Mouse (Mus musculus) fibroblast of lung, adult 2 months (primary cell): ENCODE measurements at regions not wholly inside any gene's neighbourhood (a gene's known extent, or its start where the extent isn't known, plus 50 kb on each side); places are given as distances from the start of the nearest gene placed in this dataset.

Experiments
- DNase-seq: peaks from one replicate; pipeline ENCODE4 v3.0.0-alpha.2; 2011; ENCODE audit warnings: low read depth

DNA sequence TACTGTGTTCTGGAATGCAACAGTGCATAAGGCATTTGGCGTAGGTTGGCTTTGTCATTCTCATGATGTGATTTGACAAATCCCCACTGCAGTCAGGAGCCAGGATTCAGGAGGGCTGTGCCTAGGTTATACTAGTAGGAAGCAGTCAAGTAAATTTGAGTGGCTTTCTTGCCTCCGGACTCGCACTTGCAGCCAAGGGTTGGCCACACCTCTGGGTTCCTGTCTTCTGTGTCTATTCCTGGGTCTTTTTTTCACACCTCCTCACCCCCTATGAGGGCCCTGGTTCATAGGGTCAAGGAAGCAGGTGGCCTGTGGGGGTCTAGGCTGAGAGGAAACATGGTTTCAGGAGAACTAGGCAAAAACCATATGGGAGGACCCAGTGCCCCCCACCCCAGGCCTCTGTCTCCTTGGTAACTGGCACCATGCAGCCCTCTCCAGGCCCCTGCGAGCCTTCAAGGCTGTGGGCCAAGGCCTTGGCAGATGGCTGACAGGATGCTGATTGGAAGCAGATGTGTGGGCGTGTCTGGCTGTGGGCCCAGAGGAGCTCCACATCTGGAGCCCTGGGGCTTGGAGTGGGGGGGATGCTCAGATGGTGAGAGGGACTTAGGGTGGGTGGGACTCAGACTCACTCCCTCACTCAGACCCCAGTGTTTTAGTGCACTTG, 195.7 kb downstream of the Rgs3 start:
- DNase-seq, result peak; percentile 74

DNA sequence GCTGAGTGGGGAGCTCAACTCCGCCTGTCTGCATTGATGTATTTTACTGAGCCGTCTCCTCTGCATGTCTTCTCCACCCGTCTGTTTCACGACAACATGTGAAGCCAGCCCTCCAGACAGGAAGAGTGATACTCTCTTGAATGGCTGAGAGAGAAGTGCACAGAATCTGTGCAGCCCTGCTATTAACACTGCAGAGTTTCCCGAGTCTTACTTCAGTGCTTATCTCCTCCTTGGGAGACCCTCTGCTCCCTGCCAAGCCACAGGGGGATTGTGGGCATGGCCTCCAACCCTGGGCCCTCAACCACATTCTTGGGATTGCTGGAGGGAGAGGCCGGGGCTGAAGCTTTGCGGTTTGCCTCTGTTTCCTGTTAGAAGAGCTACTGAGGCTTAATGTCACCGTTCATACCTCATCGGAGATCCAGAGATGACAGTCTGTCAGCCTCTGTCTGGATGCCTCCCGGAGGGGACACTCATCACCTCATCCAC, 197.1 kb downstream of the Rgs3 start:
- DNase-seq, result no peak

DNA sequence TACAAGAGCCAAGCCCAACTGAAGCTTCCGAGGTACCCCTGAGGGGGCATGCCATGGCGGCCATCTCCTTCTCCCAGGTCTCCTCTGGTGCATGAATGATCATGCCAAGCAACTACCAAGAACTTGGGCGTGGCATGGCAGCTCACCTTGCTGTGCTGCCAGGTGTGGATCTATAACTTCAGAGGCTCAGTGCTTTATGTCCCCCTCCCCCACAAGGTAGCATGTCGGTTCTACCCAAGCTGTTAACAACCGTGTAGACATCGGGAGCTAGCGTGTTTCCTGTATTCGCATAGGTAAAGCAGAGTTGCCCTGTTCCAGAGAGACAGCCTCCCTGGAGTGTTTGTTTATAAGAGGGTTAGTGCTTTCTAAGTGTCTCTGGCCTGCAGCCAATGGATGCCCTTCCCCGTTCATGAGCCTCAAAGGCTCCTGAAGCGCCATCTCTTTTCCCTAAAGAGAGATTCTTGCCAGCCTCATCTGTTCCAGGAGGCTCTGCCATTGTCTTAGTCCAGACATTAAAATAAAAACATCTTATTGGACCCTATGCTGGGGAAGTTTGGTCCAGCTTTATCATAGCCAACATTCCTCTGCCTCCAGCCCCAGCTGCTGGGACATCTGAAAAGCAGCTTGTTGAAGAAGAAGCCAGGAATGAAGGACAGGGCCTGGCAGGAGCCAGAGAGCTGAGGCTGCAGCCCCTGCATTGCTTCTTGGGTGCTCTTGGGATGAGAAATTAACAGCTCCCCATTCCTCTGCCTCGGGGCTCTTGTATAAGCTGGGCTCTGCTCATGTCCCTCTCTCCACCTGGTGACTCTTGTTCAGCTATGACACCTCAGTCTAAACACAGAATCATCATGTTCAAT, 201.3 kb downstream of the Rgs3 start:
- no peak for DNase-seq

DNA sequence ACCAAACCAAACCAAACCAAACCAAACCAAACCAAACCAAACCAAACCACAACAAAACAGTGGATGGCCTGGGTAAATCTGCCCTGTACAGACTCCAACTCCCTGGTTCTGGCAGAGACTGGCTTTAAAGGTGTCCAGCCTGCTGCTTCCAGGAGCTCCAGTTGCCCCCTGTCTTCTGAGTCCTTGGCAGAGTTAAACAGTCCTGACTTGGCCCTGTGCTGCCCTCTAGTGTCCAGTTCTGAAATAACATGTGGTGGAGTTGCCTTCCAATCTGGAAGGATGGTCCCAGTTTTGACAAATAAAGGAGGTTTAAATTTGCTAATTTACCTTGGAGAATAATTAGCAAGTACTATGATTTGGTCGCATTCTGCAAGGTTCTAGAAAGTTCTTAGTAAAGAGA, 202.0 kb downstream of the Rgs3 start:
- no peak for DNase-seq

DNA sequence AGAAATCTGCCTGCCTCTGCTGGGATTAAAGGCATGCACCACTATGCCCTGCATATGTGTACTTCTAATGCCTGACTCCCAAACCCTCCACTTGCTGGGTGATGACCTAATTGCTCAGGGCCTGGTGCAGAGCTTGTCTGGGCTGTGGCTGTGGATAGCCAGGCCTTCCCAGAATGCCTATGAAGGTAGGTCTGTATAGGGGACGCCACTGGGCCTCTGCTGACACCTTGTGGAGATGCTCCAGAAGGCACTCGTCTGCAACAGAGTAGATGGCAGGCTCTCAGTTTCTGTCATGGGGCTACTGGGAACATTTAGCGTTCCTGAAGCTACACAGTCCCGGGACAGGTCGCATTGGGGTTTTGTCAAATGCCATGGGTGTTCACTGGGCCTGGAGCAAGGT, 201.4 kb upstream of the Zfp618 start:
- DNase-seq, result no peak

DNA sequence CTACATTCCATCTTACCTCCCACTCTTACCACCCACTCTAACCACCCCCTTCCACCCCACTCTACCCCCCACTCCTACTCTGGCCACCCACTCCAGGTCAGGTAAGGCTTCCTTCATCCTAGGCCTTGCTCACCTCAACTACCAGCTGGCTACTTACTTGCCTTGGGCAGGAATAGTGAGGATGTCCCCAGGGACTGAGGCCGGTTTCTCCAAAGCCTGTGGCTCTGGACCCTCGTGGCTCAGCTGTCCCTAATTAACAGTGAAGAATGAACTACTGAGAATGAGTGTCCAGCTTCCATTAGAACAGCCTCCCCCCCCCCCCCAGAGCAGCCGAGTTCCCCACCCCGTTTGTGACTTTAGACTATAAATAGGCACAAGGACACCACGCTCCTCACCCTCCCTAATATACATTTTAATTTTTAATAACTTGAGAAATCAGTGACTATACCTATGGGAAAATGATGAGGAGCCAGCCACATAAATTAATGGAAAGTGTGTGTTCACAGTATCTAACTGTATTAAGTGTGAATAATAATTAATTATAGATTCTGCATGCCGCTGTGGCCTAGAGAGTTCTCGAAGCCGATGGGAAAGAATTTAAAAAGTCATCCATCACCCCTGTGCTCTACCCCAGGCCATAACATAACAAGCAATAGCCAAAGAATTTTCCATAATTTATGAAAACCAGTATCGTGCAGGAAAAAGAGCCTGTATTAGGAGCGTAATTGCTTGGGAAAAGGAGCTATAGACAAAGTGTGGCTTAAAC, 195.7 kb upstream of the Zfp618 start:
- no peak for DNase-seq

DNA sequence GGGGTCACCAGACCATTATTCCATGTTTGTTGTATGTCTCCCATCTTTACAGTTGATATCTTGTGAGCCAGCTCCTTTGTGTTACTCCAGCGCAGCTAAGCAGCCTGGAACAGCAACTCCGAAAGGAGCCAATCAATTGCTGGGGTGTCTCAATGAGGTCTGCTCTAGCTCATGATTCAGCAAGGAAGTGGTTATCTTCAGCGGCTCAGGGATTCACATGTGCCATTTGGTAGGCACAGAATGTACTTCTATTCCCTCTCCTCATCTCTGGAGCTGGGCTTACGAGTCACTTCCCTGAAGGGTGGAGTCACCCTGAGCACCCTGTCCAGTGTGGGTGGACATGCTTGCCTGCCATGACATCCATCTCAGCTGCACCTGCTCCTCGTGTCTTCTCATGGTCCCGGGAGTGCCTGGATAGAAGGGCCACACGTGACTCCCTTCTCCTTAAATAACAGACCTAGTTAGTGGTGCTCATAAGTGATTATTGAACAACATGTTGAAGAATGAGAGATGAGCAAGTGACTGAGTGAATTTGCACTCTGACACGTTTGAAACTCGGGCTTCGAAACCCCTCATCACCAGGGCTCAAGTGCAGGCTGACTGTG, 190.3 kb upstream of the Zfp618 start:
- DNase-seq, result no peak

DNA sequence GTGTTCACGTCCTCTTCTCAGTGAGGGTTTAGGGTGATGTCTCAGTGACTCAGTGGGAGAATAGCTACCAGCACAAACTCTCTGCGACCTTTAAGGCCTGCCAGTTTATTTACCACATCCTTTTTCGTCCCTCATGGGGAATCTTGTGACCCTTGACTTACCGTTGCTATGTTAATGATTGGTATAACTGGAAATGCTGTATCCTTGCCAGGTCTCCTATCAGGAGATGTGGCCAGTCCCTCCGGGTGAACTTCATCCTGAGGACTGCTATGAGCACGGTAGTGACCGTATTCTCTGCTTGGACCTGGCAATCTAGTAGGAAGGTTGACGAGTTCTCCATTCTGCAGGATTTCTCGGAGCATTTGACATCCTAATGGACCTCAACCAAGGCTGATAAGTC, 188.5 kb upstream of the Zfp618 start:
- DNase-seq, result no peak

DNA sequence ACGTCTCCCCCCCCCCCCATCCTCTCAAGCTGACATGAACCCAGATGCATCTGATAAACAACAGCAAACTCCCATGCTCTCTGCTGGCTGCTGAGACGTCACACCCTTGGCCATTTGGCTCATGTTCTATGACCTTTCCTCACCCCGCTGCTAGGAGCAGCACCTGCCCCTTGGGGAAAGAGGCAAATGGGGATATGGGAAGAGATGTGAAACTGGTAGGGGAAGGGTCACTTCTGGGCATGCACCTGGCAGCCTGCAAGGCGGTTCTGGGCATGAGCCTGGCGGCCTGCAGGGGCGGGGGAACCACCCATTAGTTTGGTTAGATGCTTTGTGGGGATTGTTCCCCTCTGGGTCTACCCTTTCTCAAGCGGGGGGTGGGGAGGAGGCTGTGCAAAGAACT, 187.9 kb upstream of the Zfp618 start:
- no peak for DNase-seq

DNA sequence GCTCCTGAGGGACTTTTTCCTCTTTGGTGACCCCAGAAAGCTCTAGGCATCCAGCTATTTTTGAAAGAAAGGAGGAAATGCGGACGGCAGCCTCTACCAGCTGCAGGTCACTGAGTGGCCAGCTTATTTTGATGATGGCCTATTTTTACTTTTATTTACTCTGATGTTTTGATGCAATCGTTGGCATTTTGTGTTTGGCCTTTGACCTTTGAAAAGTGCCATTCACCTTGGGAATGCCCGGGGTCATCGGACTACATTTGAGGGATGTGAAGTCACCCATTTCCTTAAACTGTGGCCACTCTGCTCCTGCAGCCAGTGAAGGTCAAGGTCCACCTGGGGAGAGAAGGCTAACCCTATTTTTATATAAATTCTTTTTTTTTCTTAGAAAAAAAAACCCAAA, 186.8 kb upstream of the Zfp618 start:
- no peak for DNase-seq

DNA sequence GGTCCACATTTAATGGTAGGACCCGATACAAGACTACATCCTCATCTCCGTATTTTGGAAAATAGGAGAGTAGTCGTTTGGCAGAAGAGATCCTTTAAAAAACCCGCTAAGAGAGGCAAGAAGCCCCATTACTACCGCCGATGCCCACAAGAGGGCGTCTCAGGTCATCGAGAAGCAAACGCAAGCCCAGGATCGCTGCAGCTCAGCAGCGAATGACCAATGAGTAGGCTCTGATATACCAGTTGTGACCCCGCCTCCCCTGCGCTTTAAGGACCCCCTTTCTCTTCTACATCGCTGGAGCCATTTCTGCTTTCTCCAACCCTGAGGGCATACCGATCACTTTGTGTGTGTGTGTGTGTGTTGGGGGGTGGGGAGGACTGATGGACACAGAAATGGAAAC, 185.0 kb upstream of the Zfp618 start:
- DNase-seq, result peak; percentile 64

DNA sequence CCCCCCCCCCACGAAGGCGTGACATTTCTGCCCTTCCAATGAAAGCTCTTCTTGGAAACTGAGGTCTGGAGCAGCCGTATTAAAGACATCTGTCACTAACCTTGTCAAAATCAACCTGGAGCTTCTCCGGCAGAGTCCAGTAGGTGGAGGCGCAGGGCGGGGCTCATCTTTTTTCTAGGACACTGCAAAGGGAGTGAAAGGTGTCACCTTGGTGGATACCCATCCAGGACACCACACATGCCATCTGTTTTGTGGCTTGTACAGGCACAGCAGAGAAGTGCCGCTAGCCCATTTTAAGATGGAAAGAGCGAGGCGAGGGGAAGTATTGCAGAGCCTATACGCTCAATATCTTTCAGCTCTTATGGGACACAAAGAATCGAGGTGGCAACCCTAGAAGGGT, 184.5 kb upstream of the Zfp618 start:
- DNase-seq, result no peak

DNA sequence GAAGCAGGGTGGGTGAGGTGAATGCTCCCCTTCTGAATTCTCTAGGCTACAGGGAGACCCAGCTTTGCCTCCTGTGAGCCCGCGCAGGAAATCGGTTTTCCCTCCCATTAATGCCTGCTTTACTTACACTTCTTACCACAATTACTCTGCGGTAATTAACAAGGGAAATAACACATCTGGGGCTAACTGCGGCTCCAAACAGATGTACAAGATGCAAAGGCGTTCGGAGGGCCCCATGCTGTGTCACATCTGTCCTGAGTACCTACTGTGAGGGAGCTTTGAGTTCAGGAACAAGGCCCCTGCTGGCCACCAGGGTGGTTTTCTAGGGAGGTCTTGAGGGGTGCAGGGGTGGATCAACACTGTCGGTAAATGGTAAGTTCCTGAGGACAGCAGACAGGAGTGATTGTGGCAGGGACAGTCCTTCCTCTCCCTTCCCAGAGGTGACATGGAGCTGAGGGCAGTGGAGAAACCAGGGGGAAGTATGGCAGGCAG, 184.0 kb upstream of the Zfp618 start:
- DNase-seq, result no peak

DNA sequence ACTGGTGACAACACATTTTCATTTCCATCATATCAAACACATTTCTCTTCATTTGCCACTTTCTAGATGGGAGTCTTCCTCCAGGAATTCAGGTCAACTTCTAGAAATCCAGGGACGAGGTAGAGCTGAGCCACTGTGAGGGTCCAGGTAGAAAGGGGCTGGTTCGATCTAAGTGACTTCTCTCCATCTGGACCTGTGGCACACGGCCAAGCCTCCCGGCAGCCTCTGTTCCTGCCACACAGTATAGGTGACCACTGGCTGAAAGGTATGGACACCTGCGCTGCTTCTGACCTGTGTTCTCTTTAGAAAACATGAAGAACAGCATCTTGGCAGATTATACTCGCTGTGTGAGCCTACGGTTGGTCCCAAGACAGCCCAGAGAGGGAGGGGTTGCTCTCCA, 179.7 kb upstream of the Zfp618 start:
- DNase-seq, result no peak

DNA sequence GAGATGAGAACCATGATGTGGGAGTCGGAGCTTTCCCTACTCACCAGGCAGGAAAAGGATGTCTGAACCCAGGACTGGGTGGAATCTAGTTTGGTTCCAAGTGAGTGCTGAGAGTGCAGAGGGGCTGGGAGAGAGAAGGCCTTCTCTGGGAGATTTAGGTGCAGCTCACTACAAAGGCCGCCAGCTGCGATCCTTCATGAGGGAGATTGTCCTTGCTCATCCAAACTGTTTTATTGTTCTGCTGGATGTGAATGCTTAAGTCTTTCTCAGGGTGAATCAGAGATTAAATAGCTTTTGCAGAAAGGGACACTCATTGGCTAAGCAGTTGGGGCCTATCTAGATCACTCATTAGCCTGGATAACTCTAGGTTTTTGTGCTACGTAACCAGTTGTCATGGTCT, 175.7 kb upstream of the Zfp618 start:
- no peak for DNase-seq

DNA sequence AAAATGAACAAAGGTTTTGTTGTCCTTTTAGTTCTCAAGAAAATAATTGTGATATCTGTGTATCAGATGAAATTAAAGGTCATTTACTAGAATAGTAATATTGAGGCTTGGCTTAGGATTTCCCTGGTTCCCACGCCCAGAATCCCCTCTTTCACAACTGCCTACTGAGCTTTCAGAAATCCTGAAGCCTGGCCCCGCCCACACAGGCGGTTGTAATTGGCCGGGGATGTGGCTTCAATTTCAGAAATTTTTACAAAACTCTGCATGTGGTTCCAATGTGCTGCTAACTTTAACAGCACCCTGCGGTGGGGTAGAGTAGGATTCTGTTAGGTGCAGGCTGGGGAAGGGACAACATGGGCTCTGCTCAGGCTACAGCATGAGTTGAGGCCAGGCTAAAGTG, 171.8 kb upstream of the Zfp618 start:
- DNase-seq, result no peak

DNA sequence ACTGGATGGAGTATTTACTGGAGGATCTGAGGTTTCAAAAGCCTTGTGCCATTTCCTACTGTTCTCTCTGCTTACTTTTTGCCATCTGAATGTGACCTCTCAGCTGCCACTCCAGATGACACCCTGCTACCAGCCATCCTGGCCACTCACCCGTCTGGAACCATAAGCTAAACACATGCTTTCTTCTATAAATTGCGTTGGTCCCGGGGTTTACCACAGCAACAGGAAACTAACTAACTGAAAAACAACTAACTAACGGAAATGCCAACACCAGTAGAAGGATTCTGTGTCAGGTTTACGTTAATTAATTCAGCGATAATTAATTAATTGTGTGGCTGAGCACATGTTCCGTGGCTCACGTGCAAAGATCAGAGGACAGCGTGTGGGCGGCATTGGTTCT, 169.8 kb upstream of the Zfp618 start:
- DNase-seq, result no peak

DNA sequence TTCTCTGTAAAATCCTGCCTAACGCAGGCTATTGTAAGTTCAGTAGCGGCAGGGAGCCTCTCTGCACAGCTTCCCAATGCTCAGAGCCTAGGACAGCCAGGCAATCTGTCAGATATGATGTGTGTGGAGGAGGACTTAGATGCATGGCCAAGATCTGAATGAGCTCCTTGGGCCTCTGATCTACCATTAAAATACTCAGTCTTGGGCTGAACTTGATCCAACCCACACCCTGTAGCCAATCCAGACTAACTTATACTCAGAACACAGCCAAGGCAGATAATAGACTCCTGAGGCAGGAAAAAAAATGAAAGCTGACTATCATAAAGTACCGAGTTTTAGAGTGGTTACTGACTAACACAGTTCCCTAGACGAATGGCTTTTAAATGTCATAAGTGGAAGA, 165.4 kb upstream of the Zfp618 start:
- no peak for DNase-seq

DNA sequence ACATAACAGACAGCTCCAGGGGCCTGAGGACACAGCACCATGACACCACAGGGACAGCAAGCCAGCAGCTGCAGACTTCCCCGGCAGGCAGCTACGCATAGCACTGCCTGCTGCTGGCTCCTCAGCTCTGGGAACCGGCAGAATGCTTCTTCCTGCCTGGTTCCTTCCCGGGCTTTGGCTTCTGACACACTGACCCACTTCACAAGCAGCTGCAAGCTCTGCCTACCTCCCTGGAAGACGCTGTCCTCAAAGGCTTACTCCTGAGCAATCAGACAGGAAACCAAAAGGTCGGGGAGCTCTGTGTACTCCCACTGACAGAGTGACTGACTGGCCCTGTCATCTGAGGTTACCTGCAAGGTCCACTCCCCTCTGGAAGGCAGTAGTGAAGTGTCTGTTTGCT, 159.5 kb upstream of the Zfp618 start:
- DNase-seq, result no peak

DNA sequence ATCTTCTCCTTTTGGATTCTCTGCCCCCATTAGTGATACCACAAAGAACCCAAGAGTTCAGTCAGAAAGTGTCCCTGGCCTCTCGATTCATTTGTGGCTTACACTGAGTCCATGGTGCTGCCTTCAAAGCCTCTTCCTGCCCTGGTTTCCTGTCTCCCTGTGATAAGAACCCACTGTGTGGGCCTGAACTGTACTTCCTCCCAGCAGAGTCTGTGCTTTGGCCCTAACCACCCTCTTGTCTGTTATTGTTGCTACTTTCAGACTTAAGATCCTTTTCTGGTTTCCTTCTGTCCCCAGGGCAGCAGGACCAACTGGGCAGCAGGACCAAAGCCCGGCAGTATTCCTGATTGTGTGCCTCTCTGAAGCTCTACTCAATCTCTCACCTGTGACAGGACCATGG, 158.6 kb upstream of the Zfp618 start:
- no peak for DNase-seq

DNA sequence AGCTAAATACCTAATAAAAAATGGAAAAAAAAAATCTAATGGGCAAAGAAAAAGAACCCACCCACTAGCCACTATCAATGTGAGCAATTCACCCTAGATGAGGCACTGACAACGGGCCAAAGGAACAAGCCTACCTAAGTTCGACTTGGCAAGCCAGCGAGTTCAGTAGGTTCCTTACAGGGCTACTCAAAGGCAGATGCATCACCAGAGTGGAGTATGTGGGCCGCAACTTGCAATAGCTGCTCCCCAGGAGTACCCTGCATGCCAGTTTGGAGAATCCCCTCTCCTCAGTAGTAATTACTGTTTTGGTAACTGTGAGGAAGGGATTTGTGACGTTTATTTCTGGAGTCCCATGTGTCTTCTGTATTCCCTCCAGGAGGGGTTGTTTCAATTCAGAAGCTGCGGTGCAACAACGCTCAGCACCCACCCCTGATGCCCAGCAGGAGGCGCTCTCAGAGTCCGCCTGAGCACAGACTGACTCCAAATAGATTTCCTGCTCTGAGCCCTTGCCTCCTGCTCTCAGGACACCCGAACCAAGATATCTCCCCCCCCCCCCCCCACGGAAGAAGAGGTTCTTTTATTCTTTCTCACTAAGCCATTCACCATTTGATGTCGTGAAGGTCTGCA, 157.3 kb upstream of the Zfp618 start:
- DNase-seq, result no peak

DNA sequence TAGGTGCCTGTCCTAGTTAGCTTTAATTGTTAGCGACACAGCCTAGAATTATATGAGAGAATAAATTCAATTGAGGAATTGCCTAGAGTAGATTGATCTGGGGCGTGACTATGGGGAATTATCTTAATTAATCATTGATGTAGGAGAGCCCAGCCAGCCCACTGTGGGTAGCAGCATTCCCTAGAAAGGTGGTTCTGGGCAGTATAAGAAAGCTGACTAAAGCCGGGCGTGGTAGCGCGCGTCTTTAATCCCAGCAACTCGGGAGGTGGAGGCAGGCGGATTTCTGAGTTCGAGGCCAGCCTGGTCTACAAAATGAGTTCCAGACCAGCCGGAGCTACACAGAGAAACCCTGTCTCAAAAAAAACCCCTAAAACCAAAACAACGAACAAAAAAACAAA, 156.8 kb upstream of the Zfp618 start:
- DNase-seq, result no peak
